Mouse (Mus musculus) lung, postnatal 0 days (tissue): ENCODE data around the gene Tmem213.

Experiments
- CTCF ChIP-seq: IDR thresholded peaks from 2 replicates; pipeline ENCODE4 v1.5.1; 2016; ENCODE audit warnings: antibody characterized with exemption, mild to moderate bottlenecking
- EP300 ChIP-seq: IDR thresholded peaks from 2 replicates; pipeline ENCODE4 v1.6.1; 2016; ENCODE audit warnings: antibody characterized with exemption, mild to moderate bottlenecking, control low read depth

- TF ChIP-seq CTCF, result no peak
- no peak for TF ChIP-seq EP300
Observed at GRCm38 (mm10) chr6:38109160-38109795, at the start of gene Tmem213.
